Mouse (Mus musculus) heart, embryonic 14.5 days (tissue): ENCODE results near the gene Usp15. TPM values are rescaled to one million over a fixed set of nuclear protein-coding genes. Genes with fewer than 3 reads are reported as not detected.
A peak's percentile ranks its signal among the peaks of the same experiment; 100 is the strongest.
"Not testable (repeated sequence)": the region's sequence is repeated elsewhere in the genome, so short reads cannot be mapped to it uniquely, and the experiment has no call there.

ENCODE experiments used
- ATAC-seq: fragments of 200-750 bp; cut with Nextera tagmentation; 2 replicates; pipeline ENCODE4 v1.8.0; 2017; ENCODE audit warnings: low read depth, moderate TSS enrichment; ENCODE audit not compliant: insufficient number of reproducible peaks, insufficient read depth, low FRiP score
- H3K27ac ChIP-seq, 2 experiments: fragments of 200-500 bp in 1 of 2; fragments of 300-500 bp in 1 of 2; sonication (generic) in 1 of 2; replicated peaks in 1 of 2; 2 replicates each; pipeline ENCODE4 v1.5.1; 2012 to 2014; ENCODE audit warnings: low read depth in 2 of 2, low read length in 2 of 2, control low read depth in 1 of 2, mild to moderate bottlenecking in 1 of 2, mixed read lengths in 1 of 2; ENCODE audit not compliant: control insufficient read depth in 1 of 2, insufficient read depth in 1 of 2
- H3K27me3 ChIP-seq: fragments of 300-500 bp; sonication (generic); 2 replicates; pipeline ENCODE4 v1.6.1; 2014; ENCODE audit warnings: mild to moderate bottlenecking, low read length, control low read depth; ENCODE audit not compliant: control insufficient read depth, insufficient read depth
- H3K36me3 ChIP-seq: fragments of 300-500 bp; sonication (generic); 2 replicates; pipeline ENCODE4 v1.6.1; 2014; ENCODE audit warnings: mild to moderate bottlenecking, control low read depth, low read length, mixed read lengths; ENCODE audit not compliant: control insufficient read depth, insufficient read depth
- H3K4me1 ChIP-seq, 2 experiments: fragments of 200-500 bp in 1 of 2; fragments of 300-500 bp in 1 of 2; sonication (generic) in 1 of 2; 2 replicates each; pipeline ENCODE4 v1.6.1; 2012 to 2014; ENCODE audit warnings: low read length in 2 of 2, control low read depth in 1 of 2, mixed read lengths in 1 of 2; ENCODE audit not compliant: control insufficient read depth in 2 of 2, insufficient read depth in 2 of 2
- H3K4me2 ChIP-seq: fragments of 300-500 bp; sonication (generic); 2 replicates; pipeline ENCODE4 v1.6.1; 2014; ENCODE audit warnings: mild to moderate bottlenecking, low read length
- H3K4me3 ChIP-seq, 2 experiments: fragments of 200-500 bp in 1 of 2; fragments of 300-500 bp in 1 of 2; sonication (generic) in 1 of 2; 2 replicates each; pipeline ENCODE4 v1.5.1; 2012 to 2014; ENCODE audit warnings: low read length in 2 of 2, mild to moderate bottlenecking in 2 of 2, control low read depth in 1 of 2, low read depth in 1 of 2, moderate library complexity in 1 of 2; ENCODE audit not compliant: control insufficient read depth in 1 of 2, insufficient read depth in 1 of 2
- H3K9ac ChIP-seq: fragments of 300-500 bp; sonication (generic); 2 replicates; pipeline ENCODE4 v1.6.1; 2014; ENCODE audit warnings: mild to moderate bottlenecking, low read length
- H3K9me3 ChIP-seq: fragments of 300-500 bp; sonication (generic); 2 replicates; pipeline ENCODE4 v1.6.1; 2016; ENCODE audit warnings: low read length, control low read depth; ENCODE audit not compliant: control insufficient read depth
- WGBS: fragments of 180-500 bp; shearing (Covaris S2); extraction: QIAGEN DNeasy Blood & Tissue Kit; methylation state at CpG from one replicate; pipeline ENCODE4 v1.1.7; 2014; 5-methylcytosine and 5-hydroxymethylcytosine counted together
- polyA plus RNA-seq: library from polyadenylated mRNA; unstranded; fragments of >200 nt; fragmentation: Nextera tagmentation; extraction: Ambion mirVana; gene quantifications from 2 replicates; pipeline ENCODE4 v1.2.1, GENCODE M21; 2014

Gene Usp15
- polyA plus RNA-seq = 64.4 and 65.9 TPM in 2 replicates

DNA sequence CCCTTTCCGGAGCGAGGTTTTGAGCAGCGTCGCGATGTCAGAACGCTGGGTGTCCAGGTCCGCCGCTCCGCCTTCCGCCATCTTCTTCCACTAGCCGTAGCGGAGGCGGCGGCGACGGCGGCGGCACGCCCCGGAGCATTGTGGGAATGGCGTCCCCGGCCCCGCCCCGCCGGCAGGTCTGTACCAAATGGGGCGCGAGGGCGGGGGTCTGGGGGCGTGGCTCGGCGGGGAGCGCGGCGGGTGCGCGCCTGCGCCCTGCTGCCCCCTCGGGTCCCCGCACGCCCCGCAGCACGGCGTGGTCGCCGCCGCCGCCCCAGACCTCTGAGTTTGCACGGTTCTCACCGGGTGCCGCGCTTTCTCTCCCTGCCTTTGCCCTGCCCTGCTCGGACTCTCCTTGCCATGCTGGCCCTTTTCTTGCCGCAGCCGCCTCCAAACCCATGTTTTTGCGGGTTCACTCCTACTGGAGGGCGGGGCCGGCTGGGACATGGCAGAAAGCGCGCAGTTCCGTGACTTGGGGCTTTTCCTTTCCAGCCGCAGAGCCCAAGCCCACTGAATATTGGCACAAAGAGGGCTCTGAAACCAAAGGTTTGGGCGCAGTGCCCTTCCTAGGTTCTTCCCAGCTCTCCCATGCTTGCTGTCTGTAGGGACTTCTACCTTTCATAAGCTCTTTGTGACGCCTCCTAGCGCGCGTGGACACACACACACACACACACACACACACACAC is at the start of gene Usp15:
Gene Usp15 (minus strand): TSS at position 161 of the 725 bp plus-strand sequence.
- Histone ChIP-seq H3K9me3 (no peaks in the 10 kb centered on the region), H3K36me3 (no peaks in the 10 kb centered on the region), H3K4me1 (peaks cover 0 to 10% of the 10 kb centered on the region in 2 experiments; a peak in 3 of 4 replicates), H3K4me3 (peak within 1 kb of the TSS; percentile 84 to 97), H3K9ac (peak within 1 kb of the TSS; percentile 94), H3K4me2 (peak within 1 kb of the TSS; percentile 76), H3K27me3 (no peaks in the 10 kb centered on the region), H3K27ac (peak within 1 kb of the TSS; percentile 87 to 92)
- ATAC-seq = peak; percentile 94
- 0% methylated on average over 64 of the region's 66 CpGs for WGBS

DNA sequence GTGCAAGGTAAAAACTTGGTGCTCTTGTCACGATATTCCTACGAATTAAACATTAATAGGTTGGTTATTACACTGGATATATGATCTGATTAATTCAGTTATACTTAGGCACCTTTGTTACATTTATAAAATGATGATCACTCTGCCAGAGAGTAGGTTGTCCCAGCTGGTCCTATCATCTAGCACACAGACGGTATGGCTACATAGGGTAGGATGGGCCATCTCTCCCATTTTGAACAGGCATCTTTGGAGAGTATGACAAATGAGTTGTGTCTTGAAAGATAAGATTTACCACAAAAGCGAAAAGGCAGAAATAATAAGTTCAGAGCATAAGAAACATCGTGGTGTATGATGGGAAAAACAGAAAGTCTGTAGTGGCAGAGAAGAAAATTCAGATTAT is 32.6 kb upstream of the Usp15 start:
- no peaks in the 10 kb centered on the region for H3K9me3 ChIP-seq
- H3K4me2 ChIP-seq = no peak overlapping the region
- 0 out of 4 replicates have a peak, but pooled peaks cover 0 to 3% of the 10 kb centered on the region in 2 experiments for H3K4me1 ChIP-seq
- no peak overlapping the region for H3K4me3 ChIP-seq
- no peaks in the 10 kb centered on the region for H3K36me3 ChIP-seq
- 82% methylated on average over 5 of the region's 5 CpGs for WGBS
- H3K27ac ChIP-seq = no peak overlapping the region
- ATAC-seq = no peak
- H3K27me3 ChIP-seq = no peaks in the 10 kb centered on the region
- H3K9ac ChIP-seq = no peak overlapping the region

DNA sequence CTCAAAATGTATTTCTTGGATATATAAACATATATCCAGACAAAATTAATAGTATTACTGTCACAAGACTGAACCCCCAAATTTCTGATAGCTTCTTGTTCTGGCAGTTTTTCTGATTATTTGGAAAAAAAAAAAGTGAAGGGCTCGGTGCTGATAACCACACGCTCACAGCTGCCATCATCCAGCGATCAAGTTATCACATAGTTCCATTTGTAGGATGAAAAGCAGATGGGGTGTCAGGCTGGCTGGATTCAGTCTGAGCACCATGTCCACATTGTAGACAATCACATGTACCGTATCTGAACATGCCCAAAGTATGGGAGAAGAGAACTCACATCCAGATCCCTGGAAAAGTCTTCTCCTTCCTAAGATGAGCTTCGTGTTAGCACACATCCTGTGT is 26.0 kb upstream of the Usp15 start:
- no peak overlapping the region for H3K9ac ChIP-seq
- no peaks in the 10 kb centered on the region for H3K36me3 ChIP-seq
- no peak overlapping the region for H3K4me3 ChIP-seq
- no peak for ATAC-seq
- 80% methylated on average over 5 of the region's 5 CpGs for WGBS
- H3K4me1 ChIP-seq = no peaks in the 10 kb centered on the region
- no peaks in the 10 kb centered on the region for H3K27me3 ChIP-seq
- no peak overlapping the region for H3K27ac ChIP-seq
- no peaks in the 10 kb centered on the region for H3K9me3 ChIP-seq
- no peak overlapping the region for H3K4me2 ChIP-seq

DNA sequence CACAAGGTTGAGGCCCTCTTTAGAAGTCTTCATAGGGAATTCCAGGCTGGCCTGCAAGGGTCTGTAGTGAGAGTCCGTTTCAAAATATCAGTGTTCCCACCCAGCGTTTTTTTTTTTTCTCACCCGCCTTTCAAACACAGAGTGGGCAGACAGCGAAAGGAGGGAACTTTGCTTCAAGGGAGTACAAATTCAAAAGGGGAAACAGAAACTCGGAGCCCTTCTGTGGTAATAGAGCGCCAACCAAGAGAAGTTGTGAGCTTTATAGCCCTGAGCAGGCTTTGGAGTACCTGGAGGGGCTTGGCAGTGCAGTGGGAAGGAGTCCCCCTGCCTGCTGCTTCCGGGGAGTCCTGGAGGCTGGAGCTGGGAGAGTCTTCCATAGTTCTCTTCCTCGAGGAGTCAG is 12.7 kb upstream of the Usp15 start:
- no peaks in the 10 kb centered on the region for H3K27me3 ChIP-seq
- WGBS = 70% methylated on average over 8 of the region's 8 CpGs
- no peak overlapping the region for H3K9ac ChIP-seq
- no peaks in the 10 kb centered on the region for H3K4me1 ChIP-seq
- no peak overlapping the region for H3K4me2 ChIP-seq
- no peak for ATAC-seq
- H3K27ac ChIP-seq = no peak overlapping the region
- no peaks in the 10 kb centered on the region for H3K36me3 ChIP-seq
- H3K9me3 ChIP-seq = no peaks in the 10 kb centered on the region
- H3K4me3 ChIP-seq = no peak overlapping the region

DNA sequence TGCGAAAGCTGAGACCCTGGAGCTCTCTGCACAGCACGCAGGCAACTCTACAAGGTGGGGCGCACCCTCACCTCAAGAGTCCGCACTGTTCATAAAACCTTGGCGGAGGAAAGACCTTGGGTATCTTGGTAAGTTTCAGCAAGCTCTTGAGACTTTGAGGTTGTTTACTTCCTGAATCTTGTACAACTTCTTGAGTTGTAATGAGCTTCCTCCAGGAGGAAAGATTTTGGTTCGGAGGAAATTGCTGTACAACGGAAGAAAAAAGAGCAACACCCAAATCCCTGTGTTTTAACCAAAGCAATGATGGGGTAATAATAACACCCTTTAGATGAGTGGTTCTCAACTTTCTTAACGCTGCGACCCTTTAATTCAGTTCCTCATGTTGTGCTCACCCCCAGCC is 11.5 kb upstream of the Usp15 start:
- H3K36me3 ChIP-seq = no peaks in the 10 kb centered on the region
- no peak overlapping the region for H3K4me3 ChIP-seq
- H3K27me3 ChIP-seq = no peaks in the 10 kb centered on the region
- 89% methylated on average over 9 of the region's 9 CpGs for WGBS
- no peak overlapping the region for H3K27ac ChIP-seq
- no peak for ATAC-seq
- H3K9me3 ChIP-seq = no peaks in the 10 kb centered on the region
- H3K9ac ChIP-seq = no peak overlapping the region
- no peaks in the 10 kb centered on the region for H3K4me1 ChIP-seq
- no peak overlapping the region for H3K4me2 ChIP-seq

DNA sequence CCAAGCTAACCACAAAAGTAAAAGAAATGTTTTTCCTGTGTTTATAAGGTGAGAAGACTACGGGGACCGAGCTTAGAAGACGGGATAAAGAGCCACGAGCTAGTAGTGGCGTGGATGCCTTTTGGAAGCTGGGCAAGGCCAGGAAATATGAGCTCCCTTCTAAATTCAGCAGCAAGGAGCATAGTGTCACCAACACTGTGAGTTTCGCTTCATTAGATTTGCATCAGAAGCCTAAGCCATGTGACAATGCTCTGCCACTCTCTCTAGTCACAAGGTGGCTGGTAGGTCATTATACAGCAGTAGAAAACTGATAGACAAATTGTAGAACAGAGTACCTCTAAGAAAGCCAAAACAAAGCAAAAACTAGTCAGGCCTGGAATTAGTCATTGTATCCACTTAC is 9.3 kb upstream of the Usp15 start:
- no peak for ATAC-seq
- Histone ChIP-seq H3K27me3 (no peaks in the 10 kb centered on the region), H3K4me1 (no peaks in the 10 kb centered on the region)

DNA sequence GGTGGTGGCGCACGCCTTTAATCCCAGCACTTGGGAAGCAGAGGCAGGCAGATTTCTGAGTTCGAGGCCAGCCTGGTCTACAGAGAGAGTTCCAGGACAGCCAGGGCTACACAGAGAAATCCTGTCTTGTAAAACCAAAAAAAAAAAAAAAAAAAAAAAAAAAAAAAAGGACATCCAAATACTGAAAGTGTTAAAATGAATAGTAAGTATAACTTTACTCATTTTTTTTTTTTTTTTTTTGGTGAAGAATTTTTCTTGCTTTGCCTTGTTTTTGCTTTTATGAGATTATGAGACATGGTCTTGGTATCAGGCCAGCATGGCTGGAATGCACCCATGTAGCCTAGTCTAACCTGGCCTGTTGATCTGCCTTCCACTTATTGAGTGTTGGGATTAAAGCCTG is 8.6 kb upstream of the Usp15 start:
- not testable (repeated sequence) for H3K9ac ChIP-seq, H3K27me3 ChIP-seq, ATAC-seq, H3K4me3 ChIP-seq, H3K4me2 ChIP-seq, H3K4me1 ChIP-seq, H3K9me3 ChIP-seq, H3K27ac ChIP-seq, H3K36me3 ChIP-seq
- WGBS = 91% methylated on average over 3 of the region's 3 CpGs

More for the DNA sequence above, 9.3 kb upstream of the Usp15 start:
- Histone ChIP-seq H3K9ac (no peak overlapping the region), H3K4me3 (no peak overlapping the region), H3K4me2 (no peak overlapping the region), H3K27ac (no peak overlapping the region), H3K36me3 (no peaks in the 10 kb centered on the region), H3K9me3 (no peaks in the 10 kb centered on the region)
- WGBS = 80% methylated on average over 6 of the region's 6 CpGs
